Mouse (Mus musculus) CH12.LX (cell line): ENCODE results near the gene Mul1. TPM values are rescaled to one million over a fixed set of nuclear protein-coding genes. Genes with fewer than 3 reads are reported as not detected.

ENCODE experiments used
- DNase-seq: peaks from one replicate; pipeline ENCODE4 v3.0.0-alpha.2; 2013; ENCODE audit errors: extremely low read depth
- H3K27ac ChIP-seq: 2 replicates; pipeline ENCODE4 v1.5.1; 2012; ENCODE audit warnings: low read depth, mild to moderate bottlenecking, control low read depth, moderate library complexity; ENCODE audit not compliant: insufficient read depth
- H3K27me3 ChIP-seq: replicated peaks from 2 replicates; pipeline ENCODE3; 2012; ENCODE audit warnings: inconsistent platforms
- H3K36me3 ChIP-seq, 2 experiments: replicated peaks in 1 of 2; 2 replicates each; pipeline versions ENCODE3 to v1.6.1; 2012; ENCODE audit warnings: inconsistent platforms in 1 of 2, low read length in 1 of 2, mild to moderate bottlenecking in 1 of 2, mixed read lengths in 1 of 2, moderate library complexity in 1 of 2; ENCODE audit not compliant: control insufficient read depth in 1 of 2, insufficient read depth in 1 of 2
- H3K4me1 ChIP-seq, 2 experiments: 2 replicates each; pipeline ENCODE4 v1.6.1; 2012; ENCODE audit warnings: inconsistent platforms in 1 of 2, moderate library complexity in 1 of 2; ENCODE audit not compliant: insufficient read depth in 2 of 2, control insufficient read depth in 1 of 2
- H3K4me2 ChIP-seq: 2 replicates; pipeline ENCODE4 v1.6.1; 2012; ENCODE audit warnings: low read depth, mild to moderate bottlenecking, control low read depth; ENCODE audit not compliant: poor library complexity, insufficient read depth, severe bottlenecking
- H3K4me3 ChIP-seq, 3 experiments: fragments of 150-350 bp in 1 of 3; sonication (generic) in 1 of 3; replicated peaks in 1 of 3; 2 replicates each; pipeline versions ENCODE3 to v1.5.1; 2011 to 2012; ENCODE audit warnings: low read depth in 2 of 3, low read length in 2 of 3, mild to moderate bottlenecking in 2 of 3, moderate library complexity in 2 of 3, control low read depth in 1 of 3, improper control_type of control experiment in 1 of 3, inconsistent platforms in 1 of 3, mixed read lengths in 1 of 3; ENCODE audit not compliant: poor library complexity in 1 of 3
- H3K79me2 ChIP-seq: replicated peaks from 2 replicates; pipeline ENCODE4 v1.6.1; 2012; ENCODE audit warnings: mild to moderate bottlenecking, moderate library complexity; ENCODE audit not compliant: control insufficient read depth, poor library complexity, insufficient read depth, severe bottlenecking; ENCODE audit errors: extremely low read depth
- H3K9ac ChIP-seq: 2 replicates; pipeline ENCODE4 v1.6.1; 2012; ENCODE audit warnings: low read depth, mild to moderate bottlenecking, control low read depth, moderate library complexity; ENCODE audit not compliant: insufficient read depth
- H3K9me3 ChIP-seq: replicated peaks from 2 replicates; pipeline ENCODE3; 2012; ENCODE audit warnings: low read length, inconsistent platforms, mixed read lengths
- CHD2 ChIP-seq: IDR thresholded peaks from 2 replicates; pipeline ENCODE4 v1.6.1; 2011; ENCODE audit warnings: low read length, improper control_type of control experiment
- E2F4 ChIP-seq: IDR thresholded peaks from 2 replicates; pipeline ENCODE4 v1.6.1; 2011; ENCODE audit warnings: low read depth, low read length, improper control_type of control experiment; ENCODE audit not compliant: insufficient replicate concordance
- ETS1 ChIP-seq: conservative IDR thresholded peaks from 2 replicates; pipeline ENCODE4 v1.6.1; 2012; ENCODE audit warnings: low read depth, mild to moderate bottlenecking, inconsistent platforms, low read length, improper control_type of control experiment, moderate library complexity
- GABPA ChIP-seq: IDR thresholded peaks from 2 replicates; pipeline ENCODE4 v1.6.1; 2012; ENCODE audit warnings: low read depth, low read length, improper control_type of control experiment, inconsistent platforms; ENCODE audit not compliant: insufficient replicate concordance
- HCFC1 ChIP-seq: IDR thresholded peaks from 2 replicates; pipeline ENCODE4 v1.6.1; 2012; ENCODE audit warnings: low read depth, mild to moderate bottlenecking, inconsistent platforms, low read length, improper control_type of control experiment
- IRF4 ChIP-seq: IDR thresholded peaks from 2 replicates; pipeline ENCODE4 v1.6.1; 2014; ENCODE audit warnings: low read depth, mild to moderate bottlenecking, inconsistent platforms, low read length, improper control_type of control experiment
- JUND ChIP-seq: conservative IDR thresholded peaks from 2 replicates; pipeline ENCODE4 v1.6.1; 2011; ENCODE audit warnings: low read depth, low read length, improper control_type of control experiment
- MAX ChIP-seq: IDR thresholded peaks from 2 replicates; pipeline ENCODE4 v1.6.1; 2011; ENCODE audit warnings: low read length, improper control_type of control experiment
- MAZ ChIP-seq: IDR thresholded peaks from 2 replicates; pipeline ENCODE4 v1.6.1; 2012; ENCODE audit warnings: low read depth, mild to moderate bottlenecking, inconsistent platforms, low read length, improper control_type of control experiment, moderate library complexity
- MEF2A ChIP-seq: IDR thresholded peaks from 2 replicates; pipeline ENCODE4 v1.6.1; 2014; ENCODE audit warnings: low read depth, mild to moderate bottlenecking, inconsistent platforms, low read length, improper control_type of control experiment, borderline replicate concordance
- MYC ChIP-seq: IDR thresholded peaks from 2 replicates; pipeline ENCODE4 v1.6.1; 2011; ENCODE audit warnings: low read depth, mild to moderate bottlenecking, improper control_type of control experiment, low read length
- NRF1 ChIP-seq: IDR thresholded peaks from 2 replicates; pipeline ENCODE4 v1.6.1; 2014; ENCODE audit warnings: low read depth, mild to moderate bottlenecking, inconsistent platforms, low read length, improper control_type of control experiment, moderate library complexity
- PAX5 ChIP-seq: IDR thresholded peaks from 2 replicates; pipeline ENCODE4 v1.6.1; 2012; ENCODE audit warnings: low read length, inconsistent platforms, mixed read lengths
- POLR2A ChIP-seq: IDR thresholded peaks from 2 replicates; pipeline ENCODE4 v1.6.1; 2011; ENCODE audit warnings: low read depth, mild to moderate bottlenecking, improper control_type of control experiment, low read length
- POLR2AphosphoS2 ChIP-seq: IDR thresholded peaks from 2 replicates; pipeline ENCODE4 v1.6.1; 2011; ENCODE audit warnings: low read depth, low read length, improper control_type of control experiment
- RAD21 ChIP-seq: IDR thresholded peaks from 2 replicates; pipeline ENCODE4 v1.6.1; 2011; ENCODE audit warnings: low read depth, mild to moderate bottlenecking, low read length, improper control_type of control experiment, moderate library complexity
- RCOR1 ChIP-seq: conservative IDR thresholded peaks from 2 replicates; pipeline ENCODE4 v1.6.1; 2012; ENCODE audit warnings: low read depth, mild to moderate bottlenecking, inconsistent platforms, low read length, improper control_type of control experiment
- SIN3A ChIP-seq: IDR thresholded peaks from 2 replicates; pipeline ENCODE4 v1.6.1; 2012; ENCODE audit warnings: low read length, improper control_type of control experiment, inconsistent platforms
- TBP ChIP-seq: conservative IDR thresholded peaks from 2 replicates; pipeline ENCODE4 v1.6.1; 2011; ENCODE audit warnings: low read depth, low read length, improper control_type of control experiment
- TCF12 ChIP-seq: IDR thresholded peaks from 2 replicates; pipeline ENCODE4 v1.6.1; 2014; ENCODE audit warnings: low read depth, mild to moderate bottlenecking, inconsistent platforms, low read length, improper control_type of control experiment
- USF2 ChIP-seq: conservative IDR thresholded peaks from 2 replicates; pipeline ENCODE4 v1.6.1; 2011; ENCODE audit warnings: low read depth, low read length, improper control_type of control experiment
- ZC3H11A ChIP-seq: IDR thresholded peaks from 2 replicates; pipeline ENCODE4 v1.6.1; 2012; ENCODE audit warnings: low read depth, mild to moderate bottlenecking, inconsistent platforms, low read length, improper control_type of control experiment
- dilution Hi-C: fragments of 300-500 bp; cut with MboI; formaldehyde crosslinking; loops from 2 replicates; pipeline ENCODE4 v1.14.3; 2020; ENCODE audit warnings: low sequenced_read_pairs; ENCODE audit not compliant: extremely low pct_unique_long_range_greater_than_20kb, extremely low pct_ligation_motif_present
- in situ Hi-C: fragments of 300-500 bp; cut with MboI; formaldehyde crosslinking; loops from 3 replicates; pipeline ENCODE4 v1.14.3; 2019; ENCODE audit warnings: low sequenced_read_pairs, low pct_ligation_motif_present, low pct_unique_long_range_greater_than_20kb, mixed read lengths
- polyA plus RNA-seq: library from polyadenylated mRNA; unstranded; fragments of >175 nt; gene quantifications from 2 replicates; pipeline ENCODE4 v1.2.1, GENCODE M21; 2012; ENCODE audit warnings: low read depth; ENCODE audit not compliant: insufficient read length
- total RNA-seq, 2 experiments: library from RNA; depleted of rRNA; stranded (reverse); fragments of 300-350 nt in 1 of 2; fragments of >200 nt in 1 of 2; gene quantifications; 2 replicates each; pipeline ENCODE4 v1.2.3; 2012 to 2014

Mul1 gene
- total and polyA plus RNA-seq, 3 experiments = 10.2 to 20.2 (median 12.3) TPM

DNA sequence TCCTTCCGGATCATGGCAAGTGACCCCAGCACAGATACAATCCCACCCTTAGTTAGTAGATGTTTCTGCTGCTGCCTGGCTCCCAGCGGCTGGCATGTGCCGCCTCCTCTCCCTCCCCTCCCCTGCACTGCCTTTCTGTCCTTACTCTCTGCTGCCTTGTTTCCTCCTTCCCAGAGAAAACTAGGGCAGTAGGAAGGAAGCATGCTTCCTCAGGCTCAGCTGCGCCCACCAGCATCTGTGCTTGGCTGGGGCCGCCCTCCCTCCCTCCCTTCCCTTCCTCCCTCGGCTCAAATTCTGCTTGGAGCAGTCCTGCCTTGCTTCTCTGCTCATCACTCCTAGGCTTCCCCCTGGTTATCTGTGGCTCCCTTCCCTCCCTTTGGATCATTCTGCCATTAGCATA, 19.7 kb upstream of the Mul1 start:
- Histone ChIP-seq H3K27me3 (peaks cover 89% of the 10 kb centered on the region), H3K9ac (no peak overlapping the region), H3K4me2 (no peak overlapping the region), H3K4me1 (no peaks in the 10 kb centered on the region), H3K9me3 (peaks cover 9% of the 10 kb centered on the region), H3K79me2 (no peaks in the 10 kb centered on the region), H3K4me3 (no peak overlapping the region), H3K36me3 (no peaks in the 10 kb centered on the region), H3K27ac (no peak overlapping the region)
- dilution Hi-C loops = no loop called here
- no peak for DNase-seq
- in situ Hi-C loops = loop anchor here (25.0 kb wide), 1 partner anchor 452 kb away; no protein-coding TSS in a partner anchor
- TF ChIP-seq RAD21 = no peak
- no peak for TF ChIP-seq CHD2
- no peak for TF ChIP-seq MEF2A
- no peak for TF ChIP-seq ZC3H11A
- no peak for TF ChIP-seq SIN3A
- TF ChIP-seq JUND = no peak
- no peak for TF ChIP-seq MAZ
- TF ChIP-seq, all 38 proteins: peak for 0

DNA sequence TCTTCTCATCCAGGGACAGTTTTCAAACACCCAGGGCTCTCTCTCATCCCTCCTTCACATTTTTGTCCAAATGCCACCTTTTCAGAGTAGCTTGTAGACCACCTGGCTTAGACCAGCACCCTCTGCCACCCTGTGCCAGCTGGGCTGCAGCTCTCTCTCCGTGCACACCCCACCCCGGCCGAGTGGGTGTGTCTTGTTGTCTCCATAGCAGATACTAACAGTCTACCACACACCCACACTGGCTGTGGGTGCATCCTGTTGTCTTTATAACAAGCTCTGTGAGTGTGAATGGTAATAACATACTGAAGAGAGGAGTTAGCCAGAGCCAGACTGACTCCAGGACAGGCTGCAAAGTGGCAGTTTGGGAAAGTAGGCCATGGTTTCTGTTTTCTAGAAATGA, 18.5 kb upstream of the Mul1 start:
- Histone ChIP-seq H3K27me3 (peaks cover 89% of the 10 kb centered on the region), H3K4me1 (no peaks in the 10 kb centered on the region), H3K4me3 (no peak overlapping the region), H3K4me2 (no peak overlapping the region), H3K79me2 (no peaks in the 10 kb centered on the region), H3K9me3 (peaks cover 9% of the 10 kb centered on the region), H3K36me3 (no peaks in the 10 kb centered on the region), H3K27ac (no peak overlapping the region), H3K9ac (no peak overlapping the region)
- dilution Hi-C loops = no loop called here
- in situ Hi-C loops = loop anchor here (25.0 kb wide), 1 partner anchor 454 kb away; no protein-coding TSS in a partner anchor
- DNase-seq = no peak
- TF ChIP-seq MEF2A = no peak
- no peak for TF ChIP-seq USF2
- no peak for TF ChIP-seq HCFC1
- TF ChIP-seq ZC3H11A = no peak
- no peak for TF ChIP-seq POLR2AphosphoS2
- TF ChIP-seq IRF4 = no peak
- no peak for TF ChIP-seq SIN3A
- TF ChIP-seq RCOR1 = no peak
- TF ChIP-seq E2F4 = no peak
- no peak for TF ChIP-seq GABPA
- TF ChIP-seq PAX5 = no peak
- no peak for TF ChIP-seq ETS1
- TF ChIP-seq POLR2A = no peak
- no peak for TF ChIP-seq MYC
- TF ChIP-seq NRF1 = no peak
- no peak for TF ChIP-seq TBP
- TF ChIP-seq MAZ = no peak
- TF ChIP-seq TCF12 = no peak
- TF ChIP-seq MAX = no peak
